Mouse (Mus musculus) lung, postnatal 36 days (tissue): Measurements from ENCODE around the gene Slc35e3.
"Not testable (repeated sequence)": the region's sequence is repeated elsewhere in the genome, so short reads cannot be mapped to it uniquely, and the experiment has no call there.

Experiments used
- DNase-seq: peaks from one replicate; pipeline ENCODE4 v3.0.0; 2022; ENCODE audit warnings: mixed read lengths

The Slc35e3 gene

GRCm38 (mm10) chr10:117731244-117732101 lies 14.7 kb downstream of the Slc35e3 start:
- DNase-seq: peak; percentile 88

GRCm38 (mm10) chr10:117730637-117731203 lies 15.4 kb downstream of the Slc35e3 start:
- DNase-seq: no peak

GRCm38 (mm10) chr10:117730140-117730539 lies 16.0 kb downstream of the Slc35e3 start:
- DNase-seq: no peak

- DNase-seq: peak; percentile 80
These were observed 16.9 kb downstream of the Slc35e3 start for GRCm38 (mm10) chr10:117729139-117729814.

- no peak for DNase-seq
These were observed 17.6 kb downstream of the Slc35e3 start for GRCm38 (mm10) chr10:117728574-117728973.

- DNase-seq: no peak
These were observed 18.6 kb downstream of the Slc35e3 start for GRCm38 (mm10) chr10:117727518-117728110.

- DNase-seq: no peak
These were observed 19.2 kb downstream of the Slc35e3 start for GRCm38 (mm10) chr10:117726888-117727385.

GRCm38 (mm10) chr10:117726350-117726749 lies 19.8 kb downstream of the Slc35e3 start:
- DNase-seq: no peak

- DNase-seq: no peak
These were observed 20.5 kb downstream of the Slc35e3 start for GRCm38 (mm10) chr10:117725671-117726070.

GRCm38 (mm10) chr10:117724804-117725361 lies 21.3 kb downstream of the Slc35e3 start:
- no peak for DNase-seq

- no peak for DNase-seq
These were observed 21.9 kb downstream of the Slc35e3 start for GRCm38 (mm10) chr10:117724136-117724718.

GRCm38 (mm10) chr10:117718161-117719119 lies 27.7 kb downstream of the Slc35e3 start:
- peak; percentile 37 for DNase-seq

GRCm38 (mm10) chr10:117717583-117717982 lies 28.6 kb downstream of the Slc35e3 start:
- peak; percentile 73 for DNase-seq

- DNase-seq: no peak
These were observed 29.5 kb downstream of the Slc35e3 start for GRCm38 (mm10) chr10:117716686-117717085.

GRCm38 (mm10) chr10:117715654-117716053 lies 30.5 kb downstream of the Slc35e3 start:
- DNase-seq: not testable (repeated sequence)

- no peak for DNase-seq
These were observed 31.2 kb downstream of the Slc35e3 start for GRCm38 (mm10) chr10:117714928-117715500.

- no peak for DNase-seq
These were observed 32.1 kb downstream of the Slc35e3 start for GRCm38 (mm10) chr10:117714048-117714545.

GRCm38 (mm10) chr10:117713466-117713865 lies 32.7 kb downstream of the Slc35e3 start:
- no peak for DNase-seq

- DNase-seq: no peak
These were observed 33.3 kb downstream of the Slc35e3 start for GRCm38 (mm10) chr10:117712871-117713270.

GRCm38 (mm10) chr10:117712191-117712754 lies 33.9 kb downstream of the Slc35e3 start:
- DNase-seq: no peak
